Mouse (Mus musculus) cortical plate, adult 2 months (tissue): ENCODE measurements around the gene Camkmt. TPM values are rescaled to one million over a fixed set of nuclear protein-coding genes. Genes with fewer than 3 reads are reported as not detected.

ENCODE experiments used
- H3K27ac ChIP-seq: fragments of 200-500 bp; 2 replicates; pipeline ENCODE4 v1.5.1; 2012; ENCODE audit warnings: low read length, control low read depth, inconsistent platforms; ENCODE audit not compliant: insufficient read depth
- H3K4me1 ChIP-seq: fragments of 200-500 bp; 2 replicates; pipeline ENCODE4 v1.6.1; 2011; ENCODE audit warnings: low read length; ENCODE audit not compliant: control insufficient read depth, insufficient read depth
- H3K4me3 ChIP-seq: fragments of 200-500 bp; 2 replicates; pipeline ENCODE4 v1.5.1; 2011; ENCODE audit warnings: mild to moderate bottlenecking, low read length, control low read depth; ENCODE audit not compliant: insufficient read depth
- CTCF ChIP-seq: fragments of 200-500 bp; IDR thresholded peaks from 2 replicates; pipeline ENCODE4 v1.5.1; 2011; ENCODE audit warnings: mild to moderate bottlenecking, control low read depth, low read length; ENCODE audit not compliant: insufficient read depth; ENCODE audit errors: extremely low read depth
- POLR2A ChIP-seq: fragments of 200-500 bp; IDR thresholded peaks from 2 replicates; pipeline ENCODE4 v1.6.1; 2011; ENCODE audit warnings: mild to moderate bottlenecking, low read length, control low read depth; ENCODE audit not compliant: insufficient read depth; ENCODE audit errors: extremely low read depth
- polyA plus RNA-seq: library from polyadenylated mRNA; depleted of rRNA; stranded (reverse); fragments of >200 nt; gene quantifications from 2 replicates; pipeline ENCODE4 v1.2.3, GENCODE M21; 2012

Gene Camkmt
- polyA plus RNA-seq, 1 experiment = 7.0 TPM

DNA sequence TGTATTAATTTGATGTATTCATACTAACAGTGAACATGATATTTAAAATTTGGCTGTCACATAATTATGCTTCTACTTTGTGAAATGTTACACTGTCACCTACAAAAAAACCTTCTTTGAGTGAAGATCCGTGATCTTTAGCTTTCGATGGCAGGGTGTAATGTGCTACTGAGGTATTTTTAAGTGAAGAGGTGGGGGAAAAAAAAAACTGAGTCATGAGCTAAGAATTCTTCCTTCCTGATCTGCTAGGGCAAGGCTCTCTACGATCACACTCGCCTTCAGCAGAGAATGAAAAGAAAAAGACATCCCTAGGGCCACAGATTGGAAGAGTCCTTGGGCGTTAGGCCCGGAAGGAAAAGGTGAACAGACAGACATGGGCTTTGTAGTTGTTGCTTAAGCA is 201.9 kb downstream of the Camkmt start:
- Histone ChIP-seq H3K4me3 (no peak overlapping the region), H3K4me1 (peaks cover 4% of the 10 kb centered on the region; the same call in 1 of the 2 replicates), H3K27ac (peak overlapping the region; percentile 21; the same call in 1 of the 2 replicates)
- TF ChIP-seq CTCF (no peak), POLR2A (no peak)

GRCm38 (mm10) chr17:85303686-85304085 is 213.3 kb downstream of the Camkmt start:
- no peak overlapping the region for H3K27ac ChIP-seq
- no peak for TF ChIP-seq CTCF
- TF ChIP-seq POLR2A = no peak
- H3K4me3 ChIP-seq = no peak overlapping the region
- no peaks in the 10 kb centered on the region for H3K4me1 ChIP-seq

DNA sequence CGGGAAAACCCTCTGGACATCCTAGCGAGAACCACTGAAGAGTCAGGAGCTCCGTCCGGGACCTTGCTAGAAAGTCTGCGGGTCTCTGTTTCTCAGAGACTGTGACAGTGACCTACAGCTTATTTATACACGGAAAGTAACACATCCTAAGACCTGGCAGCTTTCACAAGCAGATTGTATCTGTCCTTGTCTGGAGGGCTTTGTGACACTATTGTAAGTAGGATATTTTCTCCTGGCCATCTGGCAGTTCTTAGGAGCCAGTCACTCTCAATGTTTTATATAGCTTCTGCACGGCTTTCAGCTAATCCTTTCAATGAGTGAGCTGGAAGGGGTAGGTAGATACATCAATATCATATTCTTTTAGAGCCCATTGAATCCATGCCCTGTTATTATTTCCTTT is 218.2 kb downstream of the Camkmt start:
- H3K4me1 ChIP-seq = no peaks in the 10 kb centered on the region
- H3K4me3 ChIP-seq = no peak overlapping the region
- TF ChIP-seq CTCF (no peak), POLR2A (no peak)
- H3K27ac ChIP-seq = no peak overlapping the region

- Histone ChIP-seq H3K4me1 (no peaks in the 10 kb centered on the region), H3K4me3 (no peak overlapping the region), H3K27ac (no peak overlapping the region)
- TF ChIP-seq POLR2A (no peak), CTCF (no peak)
Observed at GRCm38 (mm10) chr17:85309046-85309445, 218.7 kb downstream of the Camkmt start.

DNA sequence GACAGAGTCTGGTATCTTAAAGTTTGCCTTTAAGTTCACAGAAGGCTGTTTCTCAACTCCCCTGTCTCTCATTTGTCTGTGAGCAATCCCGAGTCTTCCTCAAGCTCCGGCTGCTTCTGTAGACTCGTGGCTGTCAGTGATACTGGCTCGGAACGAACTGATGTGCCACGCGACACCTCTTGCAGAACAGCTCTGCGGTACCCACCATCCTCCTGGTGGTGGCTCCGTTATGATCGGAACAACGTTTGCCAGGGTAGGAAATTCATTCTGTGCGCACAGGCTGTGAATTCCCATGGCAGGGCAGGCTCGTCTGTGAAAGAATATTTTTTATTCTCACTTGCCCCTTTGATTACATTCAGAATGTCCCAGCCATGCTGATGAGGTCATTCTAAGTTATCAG is 221.0 kb downstream of the Camkmt start:
- H3K4me1 ChIP-seq = no peaks in the 10 kb centered on the region
- no peak overlapping the region for H3K27ac ChIP-seq
- peak; percentile 29; the same call in 1 of the 2 replicates for TF ChIP-seq CTCF
- no peak for TF ChIP-seq POLR2A
- no peak overlapping the region for H3K4me3 ChIP-seq

DNA sequence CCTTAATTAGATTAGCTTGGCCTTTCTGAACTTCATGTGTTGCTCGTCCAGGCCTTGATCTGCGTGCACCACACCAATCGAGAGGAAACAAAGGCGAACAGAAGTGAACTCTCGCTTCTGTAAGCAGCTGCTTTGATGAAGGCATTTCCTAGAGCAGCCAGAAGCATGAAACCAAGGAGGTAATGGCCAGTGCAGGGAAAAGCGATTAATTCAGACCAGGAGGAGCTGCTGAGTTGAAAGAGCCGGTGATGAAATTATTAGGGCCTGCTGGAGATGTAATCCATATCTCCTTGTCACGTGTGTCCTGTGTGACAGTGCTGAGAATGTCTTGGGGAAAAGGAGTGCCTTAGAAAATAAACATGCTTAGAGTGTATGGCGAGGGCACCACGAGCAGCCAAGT is 228.0 kb downstream of the Camkmt start:
- Histone ChIP-seq H3K4me3 (no peak overlapping the region), H3K27ac (no peak overlapping the region), H3K4me1 (no peaks in the 10 kb centered on the region)
- TF ChIP-seq CTCF = no peak
- TF ChIP-seq POLR2A = no peak

DNA sequence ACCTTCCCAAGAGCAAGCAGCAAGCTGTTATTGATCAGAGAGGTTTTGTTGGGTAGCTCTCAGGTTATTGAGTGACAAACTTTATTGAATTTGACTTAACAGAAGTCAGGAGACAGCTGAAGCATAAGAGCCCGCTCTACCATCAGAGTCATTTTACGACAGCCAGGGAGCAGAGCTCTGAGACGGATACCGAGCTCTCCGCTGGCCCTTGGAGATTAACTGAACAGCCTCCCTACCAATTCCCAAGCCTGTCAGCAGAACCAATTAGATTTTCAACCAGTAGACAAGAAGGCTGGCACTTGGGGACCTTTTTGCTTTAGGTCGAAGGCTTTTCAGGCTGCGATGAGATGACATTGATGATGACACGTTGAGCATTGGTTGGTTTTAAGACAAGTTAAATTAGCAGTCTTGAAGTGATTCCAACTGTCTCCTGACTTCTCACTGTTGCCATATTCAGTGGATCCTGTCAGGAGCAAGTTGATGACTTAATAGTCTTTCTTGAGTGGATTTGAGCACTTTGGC is 229.5 kb downstream of the Camkmt start:
- Histone ChIP-seq H3K27ac (no peak overlapping the region), H3K4me1 (no peaks in the 10 kb centered on the region), H3K4me3 (no peak overlapping the region)
- TF ChIP-seq POLR2A = no peak
- TF ChIP-seq CTCF = no peak

- Histone ChIP-seq H3K27ac (no peak overlapping the region), H3K4me3 (no peak overlapping the region), H3K4me1 (no peaks in the 10 kb centered on the region)
- no peak for TF ChIP-seq POLR2A
- TF ChIP-seq CTCF = no peak
Observed at GRCm38 (mm10) chr17:85328901-85329300, 238.5 kb downstream of the Camkmt start.

GRCm38 (mm10) chr17:85335464-85335863 is 245.1 kb downstream of the Camkmt start:
- H3K4me1 ChIP-seq = peaks cover 2% of the 10 kb centered on the region; the same call in 1 of the 2 replicates
- TF ChIP-seq CTCF (peak; percentile 23; the same call in 1 of the 2 replicates), POLR2A (no peak)
- no peak overlapping the region for H3K27ac ChIP-seq
- H3K4me3 ChIP-seq = no peak overlapping the region

DNA sequence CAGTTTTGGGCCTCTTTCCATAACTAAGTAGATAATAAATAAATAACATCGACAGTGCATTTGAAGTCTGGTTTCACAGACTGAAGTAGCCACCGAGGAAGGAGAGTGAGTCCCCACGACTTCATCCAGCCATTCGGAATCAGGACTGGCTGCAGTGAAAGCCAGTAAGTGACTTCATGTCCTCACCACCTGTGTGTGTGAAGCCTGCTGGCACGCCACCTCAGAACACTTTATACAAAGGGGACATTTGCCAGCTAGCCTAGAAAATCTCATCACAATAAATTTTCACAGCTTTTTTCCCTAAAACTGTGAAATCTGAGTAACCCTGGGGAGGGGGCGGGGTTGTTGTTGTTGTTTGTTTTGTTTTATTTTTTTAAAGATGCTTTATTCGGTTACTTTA is 247.3 kb downstream of the Camkmt start:
- no peak for TF ChIP-seq POLR2A
- TF ChIP-seq CTCF = no peak
- H3K27ac ChIP-seq = no peak overlapping the region
- no peak overlapping the region for H3K4me3 ChIP-seq

DNA sequence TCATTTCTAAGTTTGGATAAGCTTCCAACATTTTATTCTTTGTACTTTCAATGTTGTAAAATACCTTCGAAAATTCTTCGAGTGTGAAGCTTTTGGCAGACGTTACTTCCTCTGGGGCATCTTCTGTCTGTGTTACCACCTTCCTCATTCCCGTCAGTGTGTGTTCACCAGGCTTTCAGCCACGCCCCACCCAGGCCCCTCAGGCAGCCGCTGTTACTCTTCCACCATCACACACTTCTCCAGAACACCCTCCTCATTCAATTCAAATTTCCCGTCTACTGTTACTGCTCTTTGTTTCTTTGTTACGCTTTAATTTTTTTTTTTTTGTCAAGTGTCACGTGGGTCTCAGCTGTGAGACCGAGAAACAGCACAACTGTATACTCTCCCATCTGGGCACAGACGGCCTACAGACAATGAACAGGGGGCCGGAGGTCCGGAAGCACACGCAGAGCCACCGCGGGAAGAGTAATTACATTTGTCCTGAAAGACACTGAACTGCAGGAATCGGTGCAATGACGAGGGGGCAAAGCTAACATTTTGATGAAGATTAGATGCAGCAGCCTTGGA is 250.9 kb downstream of the Camkmt start:
- no peak for TF ChIP-seq CTCF
- TF ChIP-seq POLR2A = no peak
- H3K27ac ChIP-seq = no peak overlapping the region
- no peak overlapping the region for H3K4me3 ChIP-seq
- H3K4me1 ChIP-seq = peaks cover 2% of the 10 kb centered on the region; the same call in 1 of the 2 replicates

More for the DNA sequence above, 247.3 kb downstream of the Camkmt start:
- peaks cover 2% of the 10 kb centered on the region; the same call in 1 of the 2 replicates for H3K4me1 ChIP-seq
